Mouse (Mus musculus): ENCODE data around the gene Mbnl1.

- TF ChIP-seq CTCF (IDR thresholded peaks at IDR 0.05; ENCODE audit: insufficient read depth, low read depth, low read length) (no peak), POLR2A (IDR thresholded peaks at IDR 0.05; ENCODE audit: insufficient read depth, low read depth, low read length) (no peak)
Observed at GRCm38 (mm10) chr3:60513746-60514145, 41.1 kb downstream of the Mbnl1 start.
